Mouse (Mus musculus) left cerebral cortex, adult 18-20 months (tissue): ENCODE results near the gene Use1. TPM values are rescaled to one million over a fixed set of nuclear protein-coding genes. Genes with fewer than 3 reads are reported as not detected.

Experiments
- DNase-seq, 2 experiments: peaks; one replicate each; pipeline ENCODE4 v3.0.0; 2021 to 2022; ENCODE audit warnings: low spot score in 2 of 2, mixed read lengths in 1 of 2
- total RNA-seq, 2 experiments: library from RNA; stranded (reverse); gene quantifications; 2 replicates each; pipeline ENCODE4 v1.2.3; 2021

Use1 gene
- total RNA-seq, 2 experiments from 2014 or later = 116 to 126 TPM

DNA sequence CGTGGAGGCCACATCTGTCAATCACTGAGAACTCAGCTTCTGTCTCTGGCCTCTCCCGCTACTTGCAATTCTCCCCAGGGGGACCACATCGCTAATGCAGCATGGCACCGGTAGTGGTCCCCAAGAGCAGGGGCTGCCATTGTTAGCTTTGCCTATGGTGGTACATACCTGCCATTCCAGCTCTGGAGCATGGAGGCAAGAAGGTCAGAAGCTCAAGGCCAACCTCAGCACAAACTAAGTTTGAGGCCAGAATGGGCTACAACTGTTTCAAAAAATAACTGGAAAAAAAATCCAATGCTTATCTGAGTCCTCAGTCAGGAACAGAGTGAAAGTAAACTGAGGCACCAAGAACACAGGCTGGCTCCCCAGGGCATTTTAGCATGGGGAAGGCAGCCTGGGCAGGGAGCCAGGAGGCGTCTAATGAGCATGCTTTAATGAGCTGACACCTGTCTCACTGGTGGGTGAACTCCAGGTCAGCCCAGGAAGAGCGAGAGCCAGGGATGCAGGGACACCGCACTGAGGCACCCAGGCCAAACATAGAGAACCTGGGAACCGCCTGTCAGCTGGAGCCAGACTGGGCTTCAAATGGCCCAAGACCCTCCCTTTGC, 9.9 kb downstream of the Use1 start:
- DNase-seq = no peak

DNA sequence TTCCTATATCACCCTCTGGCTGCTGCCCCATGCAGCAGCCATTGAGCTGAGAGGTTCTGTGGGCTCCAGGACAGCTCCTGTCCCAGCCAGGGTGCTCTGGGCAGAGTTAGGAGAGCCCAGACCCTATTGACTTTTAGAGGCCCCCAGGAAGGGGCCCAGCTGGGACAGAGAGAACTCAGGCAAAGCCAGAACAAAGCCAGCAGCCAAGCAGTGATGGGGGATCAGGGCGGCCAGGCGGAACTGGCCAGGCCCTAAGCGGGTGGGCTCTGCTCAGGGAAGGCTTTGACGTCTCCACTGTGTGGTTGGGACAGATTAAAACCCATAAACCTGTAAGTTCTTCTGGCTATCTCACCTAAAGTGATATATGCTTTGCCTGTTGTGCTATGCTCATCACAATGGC, 12.4 kb downstream of the Use1 start:
- DNase-seq = no peak

DNA sequence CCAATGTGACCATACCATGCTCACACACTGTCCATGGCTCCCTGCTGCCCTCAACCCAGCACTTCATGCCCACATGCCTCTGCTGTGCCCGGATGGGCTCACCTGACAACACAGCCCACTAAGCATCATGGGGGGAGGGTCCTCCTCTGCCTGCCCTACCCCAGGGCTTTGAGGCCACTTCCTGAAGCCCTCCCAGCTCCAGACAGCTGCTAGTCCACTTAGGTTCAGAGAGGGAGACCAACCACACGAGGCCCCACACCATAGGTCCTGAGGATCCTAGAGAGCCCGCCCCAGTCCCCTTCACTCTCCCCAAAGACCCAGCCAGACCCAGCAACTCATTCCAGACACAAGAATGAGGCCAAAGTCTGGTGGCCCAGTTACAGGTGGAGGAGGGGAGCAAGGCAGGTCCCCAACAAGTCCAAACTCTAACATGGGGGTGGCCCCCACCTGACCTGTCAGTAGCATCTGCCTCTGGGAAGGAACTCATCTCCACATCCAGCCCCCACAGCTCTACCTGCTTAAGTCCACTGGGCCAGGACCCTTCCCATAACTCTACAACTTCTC, 12.9 kb downstream of the Use1 start:
- no peak for DNase-seq

DNA sequence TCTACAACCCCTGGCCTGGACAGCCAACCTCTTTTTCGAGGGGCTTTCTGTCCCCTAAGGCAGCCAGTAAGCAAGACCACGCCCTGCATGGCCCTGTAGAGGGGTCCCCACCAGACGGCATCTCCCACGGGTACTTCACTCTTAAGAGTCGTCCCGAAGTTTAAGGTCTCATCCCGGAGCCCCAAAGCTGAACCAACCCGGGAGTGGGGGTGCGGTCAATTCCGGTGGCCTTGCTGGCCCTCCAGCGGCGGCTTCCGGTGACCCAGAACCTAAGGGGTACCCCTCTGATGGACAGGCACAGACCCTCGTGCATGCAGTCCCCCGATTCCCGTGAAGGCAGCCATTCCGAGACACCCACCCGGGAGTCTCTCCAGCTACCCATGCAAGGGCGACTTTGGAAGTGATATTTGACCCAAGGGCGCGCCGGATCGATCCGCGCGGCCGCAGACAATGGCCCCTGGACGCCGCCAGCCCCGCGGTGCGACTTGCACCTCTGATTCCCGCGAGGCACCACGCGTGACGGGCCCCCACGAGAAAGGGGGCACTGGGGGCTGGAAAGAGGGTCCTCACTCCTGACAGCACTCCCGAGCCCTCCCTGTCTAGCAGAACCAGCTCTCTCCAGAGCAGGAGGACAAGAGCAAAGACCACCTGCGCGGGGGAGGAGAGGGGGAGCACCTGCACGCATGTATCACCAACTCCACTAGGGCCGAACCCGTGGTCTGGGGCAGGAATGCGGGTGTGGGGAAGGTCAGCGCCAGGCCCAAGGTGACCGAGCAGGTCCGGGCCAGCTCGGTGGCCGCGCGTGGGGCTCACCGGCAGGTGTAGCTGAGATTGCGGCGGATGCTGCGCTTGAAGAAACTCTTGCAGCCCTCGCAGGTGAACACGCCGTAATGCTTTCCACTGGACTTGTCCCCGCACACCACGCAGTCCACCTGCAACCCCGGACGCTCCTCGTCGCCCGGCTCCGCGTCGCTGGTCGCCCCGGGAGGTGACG, 13.8 kb downstream of the Use1 start:
- DNase-seq = no peak

DNA sequence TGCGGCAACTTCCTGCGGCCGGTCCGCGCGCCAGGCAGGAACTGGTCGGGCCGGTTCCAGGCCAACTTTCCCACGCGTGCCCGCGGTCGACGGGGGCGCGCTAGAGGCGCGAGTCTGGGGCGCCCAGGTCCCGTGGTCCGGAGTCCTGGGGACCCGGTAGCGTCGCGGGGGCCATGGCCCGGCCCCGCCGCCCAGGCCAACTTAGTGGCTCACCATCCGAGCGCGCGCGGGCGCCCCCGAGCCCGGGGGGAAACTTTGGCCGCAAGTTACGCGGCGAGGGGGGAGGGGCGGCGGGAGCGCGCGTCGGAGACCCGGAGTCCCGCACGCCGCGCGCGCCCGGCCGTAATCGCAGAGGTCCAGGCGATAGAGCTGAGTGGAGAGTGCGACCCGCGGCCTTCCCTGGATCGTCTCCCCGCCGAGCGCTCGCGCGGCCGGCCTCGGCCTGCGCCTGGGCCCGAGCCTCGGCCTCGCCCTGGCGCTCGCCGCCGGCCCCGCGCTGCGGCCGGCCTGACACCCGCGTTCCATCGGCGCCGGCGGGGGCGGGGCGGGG, 14.8 kb downstream of the Use1 start, which contains the start of gene Nr2f6:
Gene Nr2f6 (minus strand): TSS at position 540 of the 550 bp plus-strand sequence.
- no peak for DNase-seq

DNA sequence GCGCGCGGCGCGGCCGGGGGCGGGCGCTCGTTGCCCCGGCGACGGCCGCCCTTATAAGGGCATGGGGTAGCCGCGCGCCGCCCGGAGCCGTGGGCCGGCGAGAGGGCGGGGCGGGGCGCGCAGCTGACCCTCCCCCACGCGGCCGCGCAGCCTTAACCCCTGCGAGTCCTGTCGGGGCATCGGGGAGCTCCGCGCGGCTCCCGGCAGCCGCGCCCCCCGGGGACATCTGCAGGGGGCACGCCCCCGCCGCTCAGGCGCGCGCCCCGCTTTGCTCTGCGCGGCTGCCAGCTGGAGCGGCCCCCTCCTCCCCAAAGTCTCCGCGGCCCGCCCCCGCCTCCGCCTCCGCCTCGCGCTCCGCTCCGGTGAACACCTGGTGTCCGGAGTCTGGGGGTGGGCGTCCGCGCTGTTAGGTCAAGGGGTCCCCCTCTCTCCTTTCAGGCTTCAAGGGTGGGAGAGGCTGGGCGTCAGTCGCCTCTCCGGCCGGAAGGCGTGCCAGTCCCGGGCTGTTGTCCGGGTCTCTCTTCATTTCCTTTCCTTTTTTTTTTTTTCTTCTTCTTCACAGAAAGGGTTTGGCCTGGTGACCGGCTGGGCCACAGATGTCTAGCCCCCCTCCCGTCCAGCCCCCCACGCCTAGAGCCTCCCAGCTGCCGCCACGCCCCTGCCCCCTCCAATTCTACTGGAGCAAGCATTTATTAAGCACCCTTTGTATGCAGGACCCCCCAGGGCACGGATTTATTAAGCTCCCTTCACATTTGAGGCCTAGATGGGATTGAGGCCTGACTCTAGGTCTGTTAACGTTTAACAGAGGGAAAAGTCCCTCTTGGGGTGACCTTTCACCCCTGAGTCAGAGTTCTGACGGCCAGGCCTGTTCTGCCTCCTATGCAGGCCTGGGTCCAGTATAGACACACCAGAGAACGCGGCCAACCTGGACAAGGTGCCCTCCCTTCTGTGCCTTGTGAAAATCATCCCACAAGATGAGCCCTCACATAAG, 15.6 kb downstream of the Use1 start:
- DNase-seq = peak; percentile 53 to 74

DNA sequence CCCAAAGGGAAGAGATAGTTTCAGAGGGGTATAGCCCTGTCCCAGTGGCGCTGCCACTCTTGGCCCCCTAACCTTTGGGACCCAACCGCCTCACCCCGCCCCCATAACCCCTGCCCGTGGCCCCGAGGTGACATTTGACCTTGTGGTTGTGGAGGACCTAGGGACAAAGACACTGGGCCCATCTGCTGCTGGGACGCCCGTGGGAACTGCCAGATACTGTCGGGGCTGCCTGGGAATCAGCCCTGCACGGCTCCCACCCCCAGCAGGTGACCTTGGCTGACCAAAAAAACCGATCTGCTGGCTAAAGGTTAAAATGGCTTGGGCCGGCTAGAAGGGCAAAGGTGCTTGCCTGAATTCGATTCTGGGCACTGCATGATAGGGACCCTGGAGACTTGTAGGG, 16.7 kb downstream of the Use1 start:
- DNase-seq = no peak

DNA sequence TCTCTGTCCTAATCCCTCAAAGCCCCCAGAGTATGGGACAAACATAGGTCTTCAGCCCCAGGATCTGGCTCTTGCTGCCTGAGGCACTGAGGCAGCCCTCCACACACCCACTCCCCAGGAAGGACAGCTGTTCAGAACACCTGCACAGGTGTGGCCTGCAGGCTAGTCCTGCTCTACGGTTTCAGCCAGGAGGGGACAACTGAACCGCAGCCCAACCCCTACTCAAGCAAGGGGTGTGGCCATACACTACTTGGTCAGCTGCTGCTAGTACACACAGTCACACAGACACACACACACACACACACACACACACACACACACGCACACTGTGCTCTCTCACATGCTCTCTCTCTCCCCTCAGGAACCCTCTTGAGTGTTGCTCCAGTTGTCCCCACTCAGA, 17.2 kb downstream of the Use1 start:
- no peak for DNase-seq

DNA sequence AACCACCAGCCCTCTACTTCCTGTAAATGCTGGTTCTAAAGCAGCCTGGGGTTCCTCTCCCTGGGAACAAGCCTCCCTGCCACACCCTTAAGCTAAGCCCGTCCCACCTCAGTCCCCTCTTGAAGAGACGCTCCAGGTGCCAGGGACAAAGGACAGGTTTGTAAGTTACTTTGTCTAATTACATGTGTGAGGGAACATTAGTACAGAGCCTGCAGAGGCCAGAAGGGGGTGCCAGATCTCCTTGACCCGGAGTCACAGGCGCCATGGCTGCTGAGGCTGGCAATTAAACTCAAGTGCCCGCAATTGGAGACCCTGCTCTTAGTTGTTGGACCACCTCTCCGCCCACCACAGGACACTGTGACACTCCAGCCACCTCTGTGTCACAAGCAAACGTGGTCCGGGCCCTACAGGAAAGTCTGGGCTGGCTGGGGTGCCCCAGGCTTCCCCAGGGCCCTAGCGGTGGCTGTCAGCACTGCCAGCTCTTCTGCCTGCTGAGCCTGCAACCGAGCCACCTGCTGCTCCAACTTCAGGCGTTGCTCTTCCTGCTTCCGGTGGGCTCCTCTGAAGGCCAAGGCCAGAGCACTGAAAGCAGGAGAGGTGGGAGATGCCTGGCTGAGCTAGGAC, 18.7 kb downstream of the Use1 start:
- no peak for DNase-seq

DNA sequence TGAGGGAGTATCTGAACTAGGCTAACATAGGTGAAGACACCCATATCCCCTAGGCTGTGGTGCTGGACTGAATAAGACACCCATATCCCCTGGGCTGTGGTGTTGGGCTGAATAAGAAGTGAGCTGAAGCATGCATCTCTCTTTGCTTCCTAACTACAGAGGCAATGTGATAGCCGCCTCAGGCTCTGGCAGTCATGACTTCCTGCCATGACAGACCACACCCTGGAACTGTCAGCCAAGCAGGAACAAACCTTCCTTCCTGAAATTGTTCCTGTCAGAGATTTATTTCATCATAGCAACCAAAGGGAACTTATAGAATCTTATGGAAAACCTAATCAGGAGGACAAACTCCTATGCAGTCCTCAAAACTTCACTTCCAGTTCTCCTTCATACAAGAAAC, 21.6 kb downstream of the Use1 start:
- DNase-seq = no peak

DNA sequence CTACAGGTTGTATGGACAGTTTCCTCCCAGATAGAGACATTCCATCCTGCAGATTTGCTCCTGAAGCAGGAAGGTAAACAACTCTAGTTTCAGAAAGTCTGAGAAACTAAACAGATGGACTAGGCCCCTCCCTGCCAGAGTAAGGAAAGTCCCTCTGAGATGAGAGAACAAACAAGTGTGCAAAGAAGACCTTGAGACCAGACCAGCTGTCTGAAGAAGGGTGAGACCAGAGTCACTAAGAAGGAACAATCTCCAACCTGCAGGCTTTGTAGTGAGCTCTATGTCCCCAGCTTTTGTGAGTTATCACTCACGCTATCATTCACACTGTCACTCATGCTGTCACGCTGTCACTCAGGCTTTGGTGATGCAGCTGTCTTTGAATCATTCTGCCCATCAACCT, 25.0 kb downstream of the Use1 start:
- no peak for DNase-seq

DNA sequence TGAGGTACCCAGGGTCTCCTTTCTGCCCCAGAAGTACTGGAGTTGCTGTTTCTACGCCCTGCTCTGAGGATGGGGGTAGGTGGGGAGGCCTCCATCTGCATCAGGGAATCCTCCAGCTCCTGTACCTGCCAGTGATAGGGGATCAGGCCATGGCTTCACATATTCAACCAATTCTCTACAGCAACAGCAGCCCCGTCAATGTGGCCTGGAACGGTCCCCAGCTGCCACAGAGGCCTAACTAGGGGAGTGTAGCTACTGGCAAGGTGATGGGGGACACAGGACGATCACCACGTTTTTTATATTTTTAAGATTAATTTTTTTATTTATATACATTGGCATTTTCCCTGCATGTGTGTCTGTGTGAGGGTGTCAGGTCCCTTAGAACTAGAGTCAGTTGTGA, 25.7 kb downstream of the Use1 start:
- no peak for DNase-seq

DNA sequence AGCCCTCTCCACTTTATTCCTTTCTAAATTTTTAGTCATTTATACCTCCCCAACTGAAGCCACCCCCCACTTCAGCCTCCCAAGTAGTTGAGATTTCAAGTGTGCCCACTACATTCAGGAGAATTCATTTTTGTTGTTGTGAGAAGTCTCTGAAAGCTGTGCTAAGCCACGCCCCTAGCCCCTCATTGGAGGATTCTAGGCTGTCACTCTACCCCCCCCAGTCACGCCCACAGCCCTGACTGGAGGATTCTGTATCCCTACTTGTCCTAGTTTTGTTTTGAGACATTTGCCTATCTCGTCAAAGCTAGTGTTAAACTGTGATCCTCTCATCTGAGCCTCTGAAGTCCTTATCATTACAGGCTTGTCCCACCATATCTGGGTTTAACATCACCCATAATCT, 26.2 kb downstream of the Use1 start:
- no peak for DNase-seq

DNA sequence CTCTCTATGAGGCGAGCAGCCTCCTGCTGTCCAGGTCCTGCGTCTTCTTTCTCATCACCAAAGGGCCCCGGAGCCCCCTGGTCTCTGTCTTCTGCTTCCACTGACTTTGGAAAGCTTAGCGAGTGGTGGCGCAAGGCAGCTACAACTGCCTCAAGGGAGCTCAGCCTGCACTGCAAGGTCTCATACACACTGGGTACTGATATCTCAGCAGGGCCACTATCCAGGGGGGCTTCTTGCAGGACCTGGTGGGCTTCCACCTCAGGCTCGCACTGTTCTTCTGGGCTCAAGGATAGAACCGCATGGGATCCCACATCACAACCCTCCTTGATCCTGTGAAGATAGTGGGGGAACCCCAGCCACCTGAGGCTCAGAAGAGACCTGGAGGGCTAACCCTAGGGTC, 27.8 kb downstream of the Use1 start:
- peak in 1 of 2 experiments; percentile 0 for DNase-seq

DNA sequence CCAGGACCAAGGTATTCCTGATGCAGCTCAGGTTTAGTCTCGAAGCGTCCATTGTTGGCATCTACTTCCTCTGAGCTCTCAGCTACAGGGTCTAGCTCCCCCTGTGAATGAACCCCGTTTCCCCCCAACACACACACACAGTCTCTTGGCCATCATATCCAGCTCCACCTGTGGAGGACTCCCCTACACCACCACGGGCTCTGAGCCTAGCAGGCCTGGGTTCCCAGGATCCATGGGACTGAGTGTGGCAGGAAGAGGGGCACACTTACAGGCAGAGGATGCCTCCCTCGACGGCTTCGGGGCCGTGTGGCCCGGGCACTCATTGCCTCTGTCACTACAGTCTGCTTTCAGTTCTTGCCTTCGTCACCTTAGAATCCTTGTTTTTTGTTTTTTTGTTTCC, 28.4 kb downstream of the Use1 start:
- DNase-seq = peak in 1 of 2 experiments; percentile 0

DNA sequence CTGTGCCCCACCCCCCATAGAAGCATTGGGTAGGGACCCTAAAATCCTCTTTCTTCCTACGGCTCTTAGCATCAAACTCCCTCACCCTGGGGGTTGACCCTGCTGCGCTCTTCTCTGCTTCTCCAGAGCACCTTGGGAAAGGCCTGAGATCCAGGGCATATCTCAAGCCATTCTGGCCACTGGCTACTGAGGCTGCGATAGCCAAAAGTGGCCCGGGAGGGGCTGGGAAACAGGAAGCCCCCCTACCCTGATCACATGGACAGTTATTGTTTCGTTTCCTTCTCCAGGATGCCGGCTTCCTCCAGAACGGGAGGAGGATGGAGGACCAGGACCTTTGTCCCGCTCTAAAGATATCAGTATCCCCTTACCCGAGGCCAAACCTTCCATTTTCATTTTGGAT, 29.0 kb downstream of the Use1 start, which contains the start of gene Ushbp1:
Gene Ushbp1 (minus strand): TSS at position 174 of the 400 bp plus-strand sequence.
- no peak for DNase-seq

DNA sequence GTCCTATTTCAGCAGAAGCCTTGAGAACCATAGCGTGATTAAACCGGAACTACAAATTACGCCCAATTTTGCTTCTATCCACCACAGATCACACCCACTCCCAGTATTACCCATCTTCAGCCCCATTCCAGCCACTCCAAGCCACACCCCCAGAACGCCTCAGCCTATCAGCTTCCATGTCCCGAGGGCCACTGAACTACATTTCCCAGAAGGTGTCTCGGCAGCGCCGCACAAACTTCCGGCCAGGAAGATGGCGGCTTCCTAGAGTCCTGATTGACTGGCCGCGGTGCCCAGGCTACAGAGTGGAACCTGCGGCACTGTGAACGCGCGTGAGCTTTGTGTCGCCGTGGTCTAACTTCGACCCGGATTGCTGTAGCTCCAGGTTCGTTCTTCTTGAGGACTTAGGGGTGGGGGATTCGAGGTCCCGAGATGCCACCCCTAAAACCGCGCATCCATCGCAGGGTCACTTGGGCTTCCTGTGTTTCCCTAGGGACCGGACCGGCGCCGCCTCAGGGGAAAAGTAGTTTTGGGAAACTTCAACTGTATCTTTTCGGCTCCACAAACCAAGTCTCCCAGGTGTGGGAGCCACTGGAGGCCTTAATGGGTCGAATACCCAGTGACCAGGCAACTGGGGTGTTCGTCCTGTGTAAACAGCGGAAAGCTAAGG, 30.1 kb downstream of the Use1 start, which contains the start of gene Babam1:
Gene Babam1 (plus strand): TSS at position 223 of the 667 bp plus-strand sequence.
- DNase-seq = peak; percentile 91 to 94

DNA sequence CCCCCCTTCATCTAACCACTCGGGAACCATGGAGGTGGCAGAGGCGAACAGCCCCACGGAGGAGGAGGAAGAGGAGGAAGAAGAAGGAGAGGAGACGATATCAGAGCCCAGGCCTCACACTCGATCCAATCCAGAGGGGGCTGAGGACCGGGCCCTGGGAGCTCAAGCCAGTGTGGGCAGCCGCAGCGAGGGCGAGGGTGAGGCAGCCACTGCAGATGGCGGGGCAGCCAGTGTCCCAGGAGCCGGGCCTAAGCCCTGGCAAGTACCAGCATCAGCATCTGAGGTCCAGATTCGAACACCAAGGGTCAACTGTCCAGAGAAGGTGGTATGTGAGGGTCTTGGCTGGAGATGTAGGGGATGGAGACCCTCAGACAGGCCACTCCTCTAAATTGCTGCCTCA, 31.1 kb downstream of the Use1 start:
- DNase-seq = no peak

DNA sequence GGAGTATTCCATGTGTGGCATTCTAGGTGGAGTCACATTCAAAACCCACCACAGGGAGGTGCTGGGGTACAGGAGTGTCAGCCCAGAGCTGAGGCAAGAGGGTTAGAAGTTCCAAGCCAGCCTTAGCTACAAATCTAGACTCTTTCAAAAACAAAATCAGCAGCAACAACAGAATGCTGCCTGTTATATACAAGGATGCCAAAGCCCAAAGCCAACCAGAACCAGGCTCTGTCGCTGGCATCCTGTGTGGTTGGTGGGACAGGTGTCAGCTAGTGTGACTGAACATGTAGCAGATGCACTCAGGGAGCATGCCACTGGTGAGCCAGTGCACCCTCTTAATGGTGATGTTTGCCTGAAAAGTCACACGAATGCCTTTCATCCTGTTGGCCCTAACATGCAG, 34.2 kb downstream of the Use1 start:
- DNase-seq = no peak
